Mouse (Mus musculus) cerebellum, postnatal 25 days (tissue): ENCODE data around the gene Herc6.
A peak's percentile ranks its signal among the peaks of the same experiment; 100 is the strongest.
"Not testable (repeated sequence)": the region's sequence is repeated elsewhere in the genome, so short reads cannot be mapped to it uniquely, and the experiment has no call there.

Source experiments
- DNase-seq, 2 experiments: peaks; one replicate each; pipeline ENCODE4 v3.0.0; 2021; ENCODE audit warnings: mixed read lengths in 2 of 2

Herc6 gene

DNA sequence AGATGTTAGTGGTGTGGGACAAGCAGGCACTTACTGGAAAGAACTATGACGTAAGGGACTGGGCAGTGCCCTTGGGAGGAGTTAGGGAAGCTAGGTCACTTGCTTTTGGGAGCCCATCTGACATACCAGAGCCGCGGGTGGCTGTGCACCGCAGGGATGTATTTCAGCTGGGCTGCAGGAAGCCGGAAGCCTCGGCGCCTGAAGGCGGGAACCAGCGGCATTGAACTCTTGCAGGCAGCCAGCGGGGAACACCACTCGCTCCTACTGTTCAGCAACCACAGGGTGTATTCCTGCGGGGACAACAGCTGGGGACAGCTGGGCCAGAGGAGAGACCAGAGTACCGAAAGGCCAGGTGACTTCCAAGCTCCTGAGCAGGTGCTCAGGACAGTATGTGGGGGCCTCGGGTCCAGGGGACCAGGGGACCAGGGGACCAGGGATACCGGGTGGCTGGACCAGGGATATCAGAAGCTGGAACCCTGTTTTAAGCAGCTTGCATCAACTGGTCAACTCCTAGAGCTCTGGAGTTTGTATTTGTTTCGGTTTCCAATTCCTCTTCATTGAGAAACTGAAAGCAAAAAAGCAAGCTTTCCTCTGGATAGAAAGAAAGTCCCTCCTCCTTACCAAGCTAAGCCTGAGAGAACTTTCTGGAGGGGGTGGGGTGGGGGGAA is at the start of gene Herc6:
TSS of gene Herc6 (plus strand) at position 120 of the 668 bp plus-strand sequence.
- peak; percentile 11 to 40 for DNase-seq

DNA sequence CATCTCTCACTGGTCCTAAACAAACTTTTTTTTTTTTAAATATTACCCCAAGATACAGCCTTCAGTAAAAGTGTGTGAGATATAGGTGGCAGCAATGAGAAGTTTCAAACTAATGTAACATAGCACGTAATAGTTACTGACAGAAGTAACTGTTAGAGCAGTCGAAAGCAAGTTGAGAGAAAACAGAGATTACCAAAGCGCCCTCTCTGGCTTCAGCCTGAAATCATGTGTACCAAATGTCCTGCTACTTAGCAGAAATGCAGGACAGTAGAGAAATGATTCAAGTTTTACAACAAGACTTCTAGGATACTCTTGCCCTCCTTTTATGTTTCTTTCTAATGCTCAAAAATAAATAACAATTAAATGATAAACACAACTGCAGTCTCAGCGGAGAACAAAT is 49.8 kb upstream of the Herc6 start:
- no peak for DNase-seq

DNA sequence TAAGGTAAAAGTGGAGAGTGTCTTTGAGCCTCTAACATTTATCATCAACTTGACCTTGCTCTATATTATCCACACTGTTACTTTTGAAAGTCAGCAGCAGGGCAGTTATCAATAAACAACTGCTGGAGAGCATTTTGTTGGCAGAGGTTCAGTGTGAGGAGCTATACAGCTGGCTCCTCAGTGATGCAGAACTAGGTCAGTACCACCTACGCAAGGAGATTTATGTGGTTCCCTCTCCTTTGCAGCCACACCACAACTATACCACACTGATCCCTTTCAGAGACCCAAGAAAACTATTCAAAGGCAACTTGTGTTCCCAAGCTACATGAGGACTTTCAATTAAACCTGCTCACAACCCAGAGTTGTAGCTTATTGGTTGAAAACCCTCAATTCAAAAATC is 49.4 kb upstream of the Herc6 start:
- DNase-seq: no peak

GRCm38 (mm10) chr6:57532022-57532421 is 48.8 kb upstream of the Herc6 start:
- DNase-seq: no peak

GRCm38 (mm10) chr6:57533410-57533809 is 47.4 kb upstream of the Herc6 start:
- no peak for DNase-seq

DNA sequence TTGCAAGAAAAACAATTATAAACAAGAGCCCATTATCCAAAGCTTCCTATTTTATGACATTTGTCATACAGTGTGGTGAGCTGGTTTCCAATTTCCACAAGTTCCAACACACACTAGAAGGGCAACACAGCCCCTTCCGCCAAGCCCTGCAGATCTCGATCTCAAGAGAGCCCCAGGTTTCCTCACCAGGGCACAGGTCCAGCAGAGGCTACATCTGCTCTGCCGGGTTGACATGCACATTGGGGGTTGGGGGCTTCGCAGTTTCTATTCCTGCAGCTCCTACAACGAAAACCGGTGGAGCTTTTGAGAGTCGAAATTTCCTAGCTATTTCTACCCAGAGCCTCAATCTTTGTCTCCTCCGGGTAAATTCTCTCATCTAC is 46.6 kb upstream of the Herc6 start:
- peak; percentile 47 to 64 for DNase-seq

GRCm38 (mm10) chr6:57534611-57535286 is 46.1 kb upstream of the Herc6 start:
- peak; percentile 61 to 69 for DNase-seq

GRCm38 (mm10) chr6:57535386-57535936 is 45.3 kb upstream of the Herc6 start, which contains the start of gene Ppm1k:
Gene Ppm1k (minus strand): TSS chr6:57535468.
- peak; percentile 97 for DNase-seq

DNA sequence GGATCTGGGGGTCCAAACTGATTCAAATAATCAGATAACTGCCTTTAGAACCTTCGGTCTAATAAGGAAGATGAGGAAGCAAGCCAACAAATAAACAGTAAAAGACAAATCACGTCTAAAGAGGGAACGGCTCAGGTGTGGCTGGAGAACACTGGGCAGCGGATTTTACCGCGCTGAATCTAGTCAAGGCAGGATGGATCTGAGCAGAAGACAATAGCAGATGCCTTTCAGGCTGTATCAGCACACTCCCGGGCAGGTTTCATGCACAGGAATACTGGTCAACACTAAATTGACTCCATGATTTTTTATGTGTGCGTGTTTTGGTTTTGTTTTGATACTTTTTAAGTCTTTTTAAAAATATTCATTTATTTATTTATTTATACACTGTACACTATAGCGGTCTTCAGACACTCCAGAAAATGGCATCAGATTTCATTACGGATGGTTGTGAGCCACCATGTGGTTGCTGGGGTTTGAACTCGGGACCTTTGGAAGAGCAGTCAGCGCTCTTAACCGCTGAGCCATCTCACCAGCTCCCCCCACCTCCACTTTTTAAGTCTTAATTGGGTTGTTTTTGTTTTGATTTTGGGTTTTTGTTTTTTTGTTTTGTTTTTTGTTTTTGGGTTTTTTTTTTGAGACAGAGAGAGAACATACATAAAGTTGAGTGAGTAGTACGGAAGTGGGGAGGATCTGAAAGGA is 44.7 kb upstream of the Herc6 start:
- DNase-seq: peak; percentile 38 to 43

GRCm38 (mm10) chr6:57537887-57538286 is 42.9 kb upstream of the Herc6 start:
- DNase-seq: no peak

DNA sequence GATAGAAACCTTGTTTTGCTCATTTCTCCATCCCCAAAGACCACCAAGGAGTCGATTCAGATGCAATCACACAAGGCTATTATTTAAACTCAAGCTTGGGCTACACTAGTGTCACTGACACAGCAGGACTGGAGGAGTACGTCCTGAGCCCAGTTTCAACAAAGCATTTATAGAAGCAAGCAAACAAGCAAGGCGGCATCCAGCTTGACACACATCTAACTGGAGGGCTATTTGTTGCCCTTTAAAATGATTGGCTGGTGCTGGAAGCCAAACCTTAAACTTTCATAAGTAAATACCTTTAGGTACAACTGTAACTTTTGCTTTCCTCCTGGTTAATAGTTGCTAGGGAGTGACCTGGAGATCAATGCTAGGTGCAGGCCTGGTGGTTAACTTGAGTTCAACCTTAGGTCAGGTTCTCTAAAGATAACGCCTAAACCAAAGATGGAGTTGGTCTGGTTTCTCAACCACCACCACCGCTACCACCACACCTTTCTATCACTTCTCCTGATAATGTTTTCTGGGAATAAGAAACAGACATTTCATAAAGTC is 39.8 kb upstream of the Herc6 start:
- no peak for DNase-seq

DNA sequence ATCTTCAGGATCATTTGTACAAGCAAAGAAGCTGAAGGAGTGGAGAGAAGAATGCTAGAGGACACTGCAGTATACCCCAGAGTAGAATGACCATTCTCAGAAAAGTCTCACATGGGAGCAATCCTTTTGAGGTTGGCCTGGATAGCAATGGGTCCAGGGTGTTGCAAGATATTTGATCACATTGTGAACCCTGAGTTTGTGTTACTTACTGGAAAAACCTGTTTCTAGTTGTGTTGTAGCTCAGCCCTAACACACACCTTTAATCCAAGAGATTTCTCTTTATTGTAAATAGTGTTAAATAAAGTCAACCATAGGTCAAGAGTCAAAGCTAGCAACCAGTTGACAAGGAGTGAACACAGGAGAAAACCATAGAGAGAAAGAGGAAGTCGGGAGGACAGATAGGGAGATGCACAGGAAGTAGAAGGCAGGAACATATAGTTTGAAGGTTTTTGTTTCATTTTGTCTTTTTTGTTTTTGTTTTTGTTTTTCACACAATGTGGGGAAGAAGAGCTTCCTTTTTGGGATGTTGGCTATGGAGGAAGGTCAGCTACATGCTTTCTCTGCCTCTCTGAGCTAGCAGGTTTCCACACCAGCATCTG is 39.0 kb upstream of the Herc6 start:
- no peak for DNase-seq

DNA sequence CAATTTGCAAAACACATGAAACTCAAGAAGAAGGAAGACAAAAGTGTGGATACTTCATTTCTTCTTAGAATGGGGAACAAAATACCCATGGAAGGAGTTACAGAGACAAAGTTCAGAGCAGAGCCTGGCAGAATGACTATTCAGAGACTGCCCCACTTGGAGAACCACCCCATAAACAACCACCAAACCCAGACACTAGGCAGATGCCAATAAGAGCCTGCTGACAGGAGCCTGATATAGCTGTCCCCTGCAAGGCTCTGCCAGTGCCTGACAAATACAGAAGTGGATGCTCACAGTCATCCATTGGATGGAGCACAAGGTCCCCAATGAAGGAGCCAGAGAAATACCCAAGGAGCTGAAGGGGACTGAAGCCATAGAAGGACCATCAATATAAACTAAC is 37.2 kb upstream of the Herc6 start:
- not testable (repeated sequence) for DNase-seq

DNA sequence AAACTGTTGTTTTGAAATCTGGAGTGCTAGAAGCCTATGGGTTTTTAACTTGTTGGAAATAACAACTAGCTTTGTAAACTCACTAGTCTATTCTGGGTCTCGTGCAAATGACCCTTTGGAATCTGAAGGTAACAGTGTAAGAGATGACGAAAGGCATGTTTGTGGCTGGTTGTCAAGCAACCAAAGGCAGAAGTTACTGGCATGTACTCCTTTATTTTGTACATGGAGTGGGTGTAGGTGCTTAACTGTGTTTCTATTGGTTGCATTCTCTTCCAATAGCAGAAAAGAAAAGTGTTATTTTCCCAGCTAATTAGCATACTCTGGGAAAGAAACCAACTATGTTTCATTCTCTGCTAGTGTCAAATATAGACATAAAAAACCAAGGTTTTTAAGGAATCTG is 35.9 kb upstream of the Herc6 start:
- DNase-seq: no peak

DNA sequence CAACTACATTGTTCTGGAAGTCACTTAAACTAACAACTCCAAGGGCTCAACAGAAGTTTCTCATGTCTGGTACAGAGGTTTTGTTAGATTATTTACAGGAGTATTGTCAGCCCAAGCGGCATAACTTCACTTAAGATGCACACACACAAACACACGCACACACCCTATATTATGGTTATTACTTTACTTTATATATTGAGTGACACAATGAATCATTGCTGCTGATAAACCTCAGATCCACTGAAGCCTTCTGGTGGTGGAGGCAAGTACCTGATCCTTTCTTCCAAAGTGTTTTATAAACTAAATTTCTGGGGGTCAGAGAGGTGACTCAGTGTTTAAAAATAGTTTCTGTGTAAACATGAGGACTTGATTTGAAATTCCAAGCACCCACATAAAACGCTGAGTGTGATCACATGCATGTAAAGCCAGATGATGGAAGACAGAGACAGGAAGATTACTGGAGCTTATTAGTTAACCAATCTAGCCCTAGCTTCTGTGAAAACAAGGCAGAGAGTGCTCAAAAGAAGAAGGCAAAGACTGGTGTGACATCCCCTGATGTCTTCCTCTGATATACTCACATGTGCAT is 29.5 kb upstream of the Herc6 start:
- DNase-seq: no peak

DNA sequence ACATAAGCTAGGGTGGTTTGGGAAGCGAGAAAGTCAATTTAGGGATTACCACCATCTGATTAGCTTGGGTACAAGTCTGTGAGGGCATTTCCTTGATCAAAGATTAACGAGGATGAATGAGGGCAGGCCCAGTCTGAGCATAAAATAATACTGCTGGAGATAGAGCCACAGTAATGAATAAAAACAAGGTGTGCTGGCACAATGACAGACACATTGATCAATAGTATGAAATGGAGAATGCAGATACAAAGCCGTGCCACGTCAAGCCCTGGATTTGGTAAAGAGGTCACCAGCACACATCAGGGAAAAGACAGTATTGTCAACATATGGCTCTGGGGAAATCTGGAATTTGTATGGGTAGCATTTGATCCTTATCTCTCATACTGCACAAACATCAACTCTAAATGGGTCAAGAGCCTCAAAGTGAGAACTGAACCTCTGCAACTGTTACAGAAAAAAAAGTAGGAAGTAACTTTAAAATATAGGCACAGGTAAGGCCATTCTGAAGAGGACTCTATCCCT is 22.9 kb upstream of the Herc6 start:
- no peak for DNase-seq

- no peak for DNase-seq
These were observed 17.3 kb upstream of the Herc6 start for GRCm38 (mm10) chr6:57563454-57563853.

- peak in 1 of 2 experiments; percentile 8 for DNase-seq
These were observed 15.3 kb upstream of the Herc6 start for GRCm38 (mm10) chr6:57565452-57565851.

GRCm38 (mm10) chr6:57567630-57568029 is 13.2 kb upstream of the Herc6 start:
- DNase-seq: no peak

GRCm38 (mm10) chr6:57570170-57570974 is 10.4 kb upstream of the Herc6 start:
- peak; percentile 12 to 57 for DNase-seq

DNA sequence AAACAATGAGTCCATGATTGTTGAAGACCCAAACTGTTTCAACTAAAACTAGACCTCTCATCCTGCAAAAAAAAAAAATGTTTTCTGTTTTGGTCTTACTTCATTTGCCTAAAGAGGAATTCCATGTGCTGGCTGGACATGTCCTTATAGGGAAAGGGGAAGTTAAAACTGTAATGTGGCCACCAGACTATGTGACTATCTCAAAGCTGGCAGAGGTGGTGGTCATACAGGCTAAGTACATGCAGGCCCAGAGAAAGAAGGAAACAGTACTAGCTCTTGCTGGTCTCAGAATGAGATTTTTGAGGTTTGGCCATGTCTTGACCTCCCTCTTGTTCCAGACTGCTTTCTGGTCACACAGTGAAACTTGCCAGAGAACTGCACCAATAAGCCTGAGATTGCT is 9.2 kb upstream of the Herc6 start:
- no peak for DNase-seq
